Mouse (Mus musculus) limb, embryonic 11.5 days (tissue): ENCODE measurements at regions not wholly inside any gene's neighbourhood (a gene's known extent, or its start where the extent isn't known, plus 50 kb on each side); places are given as distances from the start of the nearest gene placed in this dataset.
A peak's percentile ranks its signal among the peaks of the same experiment; 100 is the strongest.

Experiments used
- ATAC-seq: fragments of 200-750 bp; cut with Nextera tagmentation; 2 replicates; pipeline ENCODE4 v1.8.0; 2017; ENCODE audit warnings: low read depth; ENCODE audit not compliant: insufficient number of reproducible peaks, low FRiP score, low TSS enrichment
- DNase-seq: peaks from one replicate; pipeline ENCODE4 v3.0.0-alpha.2; 2015; ENCODE audit warnings: low spot score
- H3K27ac ChIP-seq: fragments of 300-500 bp; sonication (generic); replicated peaks from 2 replicates; pipeline ENCODE4 v1.5.1; 2014; ENCODE audit warnings: low read depth, mild to moderate bottlenecking, low read length
- H3K27me3 ChIP-seq: fragments of 300-500 bp; sonication (generic); 2 replicates; pipeline ENCODE4 v1.6.1; 2014; ENCODE audit warnings: mild to moderate bottlenecking, low read length, mixed read lengths; ENCODE audit not compliant: control insufficient read depth, insufficient read depth
- H3K36me3 ChIP-seq: fragments of 300-500 bp; sonication (generic); 2 replicates; pipeline ENCODE4 v1.6.1; 2014; ENCODE audit warnings: mild to moderate bottlenecking, low read length, moderate library complexity, mixed read lengths; ENCODE audit not compliant: control insufficient read depth, insufficient read depth
- H3K4me1 ChIP-seq: fragments of 300-500 bp; sonication (generic); 2 replicates; pipeline ENCODE4 v1.6.1; 2014; ENCODE audit warnings: low read length, mixed read lengths; ENCODE audit not compliant: control insufficient read depth, insufficient read depth
- H3K4me2 ChIP-seq: fragments of 300-500 bp; sonication (generic); 2 replicates; pipeline ENCODE4 v1.6.1; 2014; ENCODE audit warnings: low read depth, mild to moderate bottlenecking, moderate library complexity; ENCODE audit not compliant: severe bottlenecking
- H3K4me3 ChIP-seq: fragments of 300-500 bp; sonication (generic); 2 replicates; pipeline ENCODE4 v1.5.1; 2014; ENCODE audit warnings: low read depth, low read length
- H3K9ac ChIP-seq: fragments of 300-500 bp; sonication (generic); 2 replicates; pipeline ENCODE4 v1.6.1; 2014; ENCODE audit warnings: mild to moderate bottlenecking, low read length
- H3K9me3 ChIP-seq: fragments of 300-500 bp; sonication (generic); 2 replicates; pipeline ENCODE4 v1.6.1; 2016; ENCODE audit warnings: low read length; ENCODE audit not compliant: control insufficient read depth
- WGBS: fragments of 180-500 bp; shearing (Covaris S2); extraction: QIAGEN DNeasy Blood & Tissue Kit; methylation state at CpG from one replicate; pipeline ENCODE4 v1.1.7; 2014; 5-methylcytosine and 5-hydroxymethylcytosine counted together

DNA sequence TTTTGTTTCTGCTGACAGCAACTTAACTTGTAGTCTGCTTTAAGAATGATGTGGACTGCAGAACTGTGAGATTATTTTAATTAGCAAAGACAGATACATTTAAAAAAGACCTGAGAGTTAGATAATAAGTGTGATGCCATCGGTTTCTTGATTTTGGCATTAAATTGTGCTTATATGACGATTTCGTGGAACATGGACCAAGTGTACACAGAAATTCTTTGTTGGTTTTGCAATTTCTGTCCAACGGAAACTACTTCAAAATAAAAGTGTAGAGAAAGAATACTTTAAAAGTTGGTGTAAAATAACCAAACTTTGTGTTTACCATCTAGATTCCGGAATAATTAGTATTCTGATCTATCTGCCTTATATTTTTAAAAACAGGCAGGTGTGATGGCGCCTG, 81.4 kb upstream of the Pik3r1 start:
- H3K36me3 ChIP-seq, result no peaks in the 10 kb centered on the region
- no peak for DNase-seq
- no peaks in the 10 kb centered on the region for H3K4me1 ChIP-seq
- no peak for ATAC-seq
- H3K4me2 ChIP-seq, result no peak overlapping the region
- H3K9me3 ChIP-seq, result no peaks in the 10 kb centered on the region
- no peak overlapping the region for H3K4me3 ChIP-seq
- H3K27me3 ChIP-seq, result no peaks in the 10 kb centered on the region
- H3K27ac ChIP-seq, result no peak overlapping the region
- no peak overlapping the region for H3K9ac ChIP-seq
- 93% methylated on average over 6 of the region's 6 CpGs for WGBS

DNA sequence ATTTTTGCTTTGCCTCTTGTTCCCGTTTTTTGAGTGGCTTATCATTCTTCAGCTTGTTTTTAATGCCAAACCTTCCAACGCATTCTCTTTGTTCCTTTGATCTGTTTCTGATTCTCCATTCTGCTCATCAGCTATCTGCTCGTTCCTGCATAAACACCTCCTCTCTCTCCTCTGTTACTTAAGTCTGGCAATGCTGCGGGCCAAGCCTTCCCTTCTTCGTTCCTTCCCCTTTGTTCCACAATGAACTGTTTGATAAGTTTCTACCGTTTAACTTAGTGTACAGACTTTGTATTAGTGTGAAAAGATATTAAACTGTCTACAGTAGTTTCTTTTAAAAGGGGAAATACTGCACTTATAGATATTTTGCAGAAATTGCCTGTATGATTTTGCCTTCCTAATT, 83.3 kb upstream of the Pik3r1 start:
- Histone ChIP-seq H3K9ac (no peak overlapping the region), H3K27ac (no peak overlapping the region), H3K4me2 (no peak overlapping the region), H3K36me3 (no peaks in the 10 kb centered on the region), H3K27me3 (no peaks in the 10 kb centered on the region), H3K9me3 (no peaks in the 10 kb centered on the region), H3K4me3 (no peak overlapping the region), H3K4me1 (no peaks in the 10 kb centered on the region)
- ATAC-seq (no peak), DNase-seq (no peak)
- 73% methylated on average over 6 of the region's 6 CpGs for WGBS

DNA sequence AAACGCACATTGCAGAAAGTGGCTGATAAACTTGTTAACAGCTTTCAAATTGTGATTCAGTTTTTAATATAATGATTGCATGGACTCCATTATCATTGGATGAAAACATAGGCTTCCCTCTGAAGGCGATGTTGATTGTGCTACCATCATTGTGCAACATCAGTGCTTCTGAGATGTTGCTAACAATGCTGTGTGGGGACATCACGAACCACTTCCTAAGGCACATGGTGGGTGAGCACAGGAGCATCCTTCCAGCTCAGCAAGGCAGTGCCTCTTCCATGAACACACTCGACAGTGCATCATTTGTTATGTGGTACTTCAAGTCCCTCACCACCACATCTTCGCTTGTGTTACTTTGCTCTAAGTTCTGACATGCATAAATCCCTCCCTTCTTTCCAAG, 84.9 kb upstream of the Pik3r1 start:
- DNase-seq (no peak), ATAC-seq (no peak)
- no peaks in the 10 kb centered on the region for H3K36me3 ChIP-seq
- no peaks in the 10 kb centered on the region for H3K9me3 ChIP-seq
- no peaks in the 10 kb centered on the region for H3K4me1 ChIP-seq
- no peak overlapping the region for H3K4me3 ChIP-seq
- H3K27ac ChIP-seq, result no peak overlapping the region
- WGBS, result 89% methylated on average over 5 of the region's 5 CpGs
- H3K4me2 ChIP-seq, result no peak overlapping the region
- H3K9ac ChIP-seq, result no peak overlapping the region
- no peaks in the 10 kb centered on the region for H3K27me3 ChIP-seq

DNA sequence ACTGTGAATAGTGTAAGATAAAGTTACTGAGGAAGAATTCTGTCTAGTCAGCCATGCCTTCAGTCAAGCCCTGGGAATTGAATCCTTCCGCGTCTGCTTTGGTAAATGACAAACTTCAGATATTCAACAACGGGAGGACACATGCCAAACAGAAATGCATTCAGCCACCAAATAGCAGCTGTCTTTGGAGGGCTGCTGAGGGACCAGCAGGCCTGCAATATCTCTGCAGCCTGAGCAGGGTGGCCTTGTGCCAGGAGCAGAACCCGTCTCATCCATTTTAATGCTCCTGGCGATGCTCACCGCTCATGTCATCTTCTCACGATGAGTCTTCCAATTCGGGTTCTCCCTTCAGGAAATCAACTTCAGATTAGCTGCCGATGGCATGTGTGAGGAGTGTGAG, 87.1 kb upstream of the Pik3r1 start:
- no peaks in the 10 kb centered on the region for H3K27me3 ChIP-seq
- H3K4me1 ChIP-seq, result no peaks in the 10 kb centered on the region
- H3K9me3 ChIP-seq, result no peaks in the 10 kb centered on the region
- H3K27ac ChIP-seq, result no peak overlapping the region
- no peak overlapping the region for H3K9ac ChIP-seq
- ATAC-seq (no peak), DNase-seq (no peak)
- 91% methylated on average over 9 of the region's 9 CpGs for WGBS
- H3K36me3 ChIP-seq, result no peaks in the 10 kb centered on the region
- H3K4me3 ChIP-seq, result no peak overlapping the region
- H3K4me2 ChIP-seq, result no peak overlapping the region

DNA sequence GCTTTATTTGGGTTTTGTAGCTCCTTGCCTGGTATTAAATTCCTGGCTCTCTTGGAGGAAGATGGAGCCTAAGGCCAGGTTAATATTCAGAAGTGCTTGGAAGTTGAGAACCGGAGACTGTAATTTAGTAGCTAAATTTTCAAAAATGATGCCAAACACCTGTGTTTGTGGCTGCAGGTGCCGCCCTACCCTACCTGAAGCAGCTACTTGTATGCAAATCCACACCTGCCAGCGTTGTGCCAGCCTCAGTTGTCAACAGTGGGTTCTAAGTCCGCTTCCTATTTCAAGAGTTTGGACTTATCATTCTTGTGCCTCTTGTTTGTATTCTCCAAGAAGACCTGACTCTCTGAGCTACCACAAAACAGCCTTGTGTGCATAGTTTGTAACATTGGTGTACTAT, 92.7 kb upstream of the Pik3r1 start:
- Histone ChIP-seq H3K36me3 (no peaks in the 10 kb centered on the region), H3K9ac (no peak overlapping the region), H3K9me3 (no peaks in the 10 kb centered on the region), H3K27ac (no peak overlapping the region), H3K4me1 (no peaks in the 10 kb centered on the region), H3K4me2 (no peak overlapping the region), H3K4me3 (no peak overlapping the region), H3K27me3 (no peaks in the 10 kb centered on the region)
- ATAC-seq (no peak), DNase-seq (no peak)
- 85% methylated on average over 4 of the region's 4 CpGs for WGBS

DNA sequence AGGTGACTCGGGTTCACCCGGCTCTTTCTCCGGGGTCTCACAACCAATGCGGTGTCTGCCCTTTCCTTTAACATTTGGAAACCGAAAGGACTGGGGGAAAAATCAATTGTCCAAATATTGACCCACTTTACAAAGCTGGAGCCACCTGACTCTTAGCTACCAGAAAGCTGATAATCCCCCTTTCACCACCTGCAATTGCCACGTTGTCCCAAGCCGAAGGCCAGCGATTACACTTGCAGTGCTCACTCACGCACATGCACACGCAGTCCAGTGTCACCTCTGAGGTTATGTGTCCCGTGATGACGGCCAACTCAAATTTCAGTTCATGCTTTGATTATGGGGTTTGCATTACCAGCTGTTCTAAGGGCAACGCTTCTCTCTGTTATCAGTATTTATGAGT, 94.0 kb upstream of the Pik3r1 start:
- Histone ChIP-seq H3K27me3 (no peaks in the 10 kb centered on the region), H3K4me2 (no peak overlapping the region), H3K4me3 (no peak overlapping the region), H3K9ac (no peak overlapping the region), H3K4me1 (peaks cover 5% of the 10 kb centered on the region; the same call in 1 of the 2 replicates), H3K27ac (no peak overlapping the region), H3K9me3 (no peaks in the 10 kb centered on the region), H3K36me3 (no peaks in the 10 kb centered on the region)
- DNase-seq (no peak), ATAC-seq (no peak)
- WGBS, result 79% methylated on average over 13 of the region's 13 CpGs

DNA sequence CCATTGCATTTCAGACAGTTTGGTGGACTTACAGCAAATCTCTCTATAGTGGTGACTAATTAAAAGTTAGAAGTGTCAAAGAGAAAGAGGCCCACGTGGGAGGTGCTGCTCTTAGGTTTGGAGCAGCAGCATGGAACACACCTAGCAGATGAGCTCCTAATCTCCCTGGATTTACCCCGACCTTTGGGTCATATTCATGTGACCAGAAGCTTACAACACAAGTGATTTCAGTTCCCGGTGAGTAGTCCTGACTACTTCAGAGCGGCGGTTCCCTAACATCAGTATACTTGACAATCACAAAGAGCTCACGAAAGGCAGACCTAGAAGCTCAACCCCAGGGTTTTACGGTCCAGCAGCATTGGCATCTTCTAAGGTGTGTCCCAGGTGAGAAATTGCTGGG, 95.0 kb upstream of the Pik3r1 start:
- Histone ChIP-seq H3K4me2 (no peak overlapping the region), H3K27ac (no peak overlapping the region), H3K27me3 (no peaks in the 10 kb centered on the region), H3K9ac (no peak overlapping the region), H3K4me1 (peaks cover 5% of the 10 kb centered on the region; the same call in 1 of the 2 replicates), H3K4me3 (no peak overlapping the region), H3K36me3 (no peaks in the 10 kb centered on the region), H3K9me3 (no peaks in the 10 kb centered on the region)
- ATAC-seq (no peak), DNase-seq (no peak)
- 81% methylated on average over 7 of the region's 7 CpGs for WGBS

DNA sequence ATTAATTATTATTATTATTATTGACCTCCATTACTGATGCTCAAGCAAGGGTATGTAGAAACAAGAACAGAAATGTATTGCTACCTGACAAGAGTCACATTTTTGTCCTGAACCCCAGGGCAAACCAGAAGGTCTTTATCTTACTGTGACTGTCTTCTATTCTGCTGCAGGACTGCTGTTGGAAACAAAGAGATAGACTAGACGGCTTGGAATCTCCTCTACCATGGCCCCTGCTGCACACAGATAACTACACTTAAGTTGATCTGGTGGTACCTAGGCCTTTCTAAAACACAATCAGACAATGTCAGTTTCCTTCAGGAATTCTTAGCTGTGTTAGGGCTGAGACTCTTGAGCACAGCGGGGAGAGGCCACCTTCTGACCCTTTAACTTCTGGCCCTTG, 95.6 kb upstream of the Pik3r1 start:
- 61% methylated on average over 2 of the region's 2 CpGs for WGBS

DNA sequence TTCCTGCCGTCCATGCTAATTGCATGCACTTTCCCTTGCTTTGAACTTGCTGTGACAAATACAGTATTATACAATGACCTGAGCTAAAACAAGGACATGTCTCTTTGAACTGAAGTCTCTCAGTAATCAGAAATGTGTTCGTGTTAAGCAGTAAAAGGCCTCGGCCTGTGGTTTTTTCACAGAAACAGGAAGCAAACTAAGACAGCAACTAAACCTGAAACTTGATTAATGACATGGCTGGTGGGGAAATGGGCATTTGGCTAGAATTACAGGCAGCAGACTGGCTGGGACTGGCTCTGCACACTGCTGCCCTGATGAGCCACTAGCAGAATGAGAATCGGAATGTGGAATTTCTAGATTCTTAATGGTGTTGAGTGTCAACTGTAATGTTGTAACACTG, 98.8 kb upstream of the Pik3r1 start:
- 8% methylated on average over 4 of the region's 4 CpGs for WGBS
- no peaks in the 10 kb centered on the region for H3K36me3 ChIP-seq
- ATAC-seq (no peak), DNase-seq (peak; percentile 54)
- H3K27me3 ChIP-seq, result no peaks in the 10 kb centered on the region
- H3K9me3 ChIP-seq, result no peaks in the 10 kb centered on the region
- H3K4me1 ChIP-seq, result peaks cover 5% of the 10 kb centered on the region; the same call in 1 of the 2 replicates
- H3K27ac ChIP-seq, result no peak overlapping the region
- H3K4me2 ChIP-seq, result no peak overlapping the region
- no peak overlapping the region for H3K9ac ChIP-seq
- H3K4me3 ChIP-seq, result no peak overlapping the region

More for the DNA sequence above, 95.6 kb upstream of the Pik3r1 start:
- no peak overlapping the region for H3K9ac ChIP-seq
- H3K4me2 ChIP-seq, result no peak overlapping the region
- H3K4me1 ChIP-seq, result peaks cover 5% of the 10 kb centered on the region; the same call in 1 of the 2 replicates
- ATAC-seq, result no peak
- no peak overlapping the region for H3K4me3 ChIP-seq
- H3K36me3 ChIP-seq, result no peaks in the 10 kb centered on the region
- H3K27me3 ChIP-seq, result no peaks in the 10 kb centered on the region
- H3K9me3 ChIP-seq, result no peaks in the 10 kb centered on the region
- DNase-seq, result no peak
- no peak overlapping the region for H3K27ac ChIP-seq
